Mouse (Mus musculus): ENCODE measurements around the gene Tet3. TPM values are rescaled to one million over a fixed set of nuclear protein-coding genes. Genes with fewer than 3 reads are reported as not detected.

The Tet3 gene
- polyA plus RNA-seq, 1 experiment from 2014 or later, result 45.1 TPM

GRCm38 (mm10) chr6:83370316-83370965 lies 88.4 kb downstream of the Tet3 start:
- no peaks in the 10 kb centered on the region for H3K9me3 ChIP-seq
- no peak overlapping the region for H3K27ac ChIP-seq (replicated peaks)
- 92% methylated on average over 21 of the region's 21 CpGs for WGBS
- H3K27me3 ChIP-seq (replicated peaks; ENCODE audit: low read depth, poor library complexity, severe bottlenecking), result no peaks in the 10 kb centered on the region
- no peak for DNase-seq (ENCODE audit: low spot score)
- no peak overlapping the region for H3K4me3 ChIP-seq
- peaks cover 98% of the 10 kb centered on the region for H3K36me3 ChIP-seq (replicated peaks)
- no peaks in the 10 kb centered on the region for H3K4me1 ChIP-seq

- WGBS, result 87% methylated on average over 12 of the region's 12 CpGs
- H3K4me1 ChIP-seq, result 0 out of 2 replicates have a peak, but pooled peaks cover 5% of the 10 kb centered on the region
Observed at GRCm38 (mm10) chr6:83363075-83363474, 95.8 kb downstream of the Tet3 start.

GRCm38 (mm10) chr6:83361523-83362248 lies 97.2 kb downstream of the Tet3 start:
- Histone ChIP-seq H3K9me3 (no peaks in the 10 kb centered on the region), H3K4me1 (0 out of 2 replicates have a peak, but pooled peaks cover 5% of the 10 kb centered on the region), H3K27me3 (replicated peaks; ENCODE audit: low read depth, poor library complexity, severe bottlenecking) (no peaks in the 10 kb centered on the region), H3K36me3 (replicated peaks) (peaks cover 88% of the 10 kb centered on the region), H3K27ac (replicated peaks) (no peak overlapping the region), H3K4me3 (no peak overlapping the region)
- DNase-seq (ENCODE audit: low spot score), result no peak
- 76% methylated on average over 11 of the region's 11 CpGs for WGBS

More at GRCm38 (mm10) chr6:83363075-83363474, 95.8 kb downstream of the Tet3 start:
- H3K27ac ChIP-seq (replicated peaks), result no peak overlapping the region
- no peak overlapping the region for H3K4me3 ChIP-seq
- H3K36me3 ChIP-seq (replicated peaks), result peaks cover 90% of the 10 kb centered on the region
- DNase-seq (ENCODE audit: low spot score), result no peak
- H3K9me3 ChIP-seq, result no peaks in the 10 kb centered on the region
- no peaks in the 10 kb centered on the region for H3K27me3 ChIP-seq (replicated peaks; ENCODE audit: low read depth, poor library complexity, severe bottlenecking)

DNA sequence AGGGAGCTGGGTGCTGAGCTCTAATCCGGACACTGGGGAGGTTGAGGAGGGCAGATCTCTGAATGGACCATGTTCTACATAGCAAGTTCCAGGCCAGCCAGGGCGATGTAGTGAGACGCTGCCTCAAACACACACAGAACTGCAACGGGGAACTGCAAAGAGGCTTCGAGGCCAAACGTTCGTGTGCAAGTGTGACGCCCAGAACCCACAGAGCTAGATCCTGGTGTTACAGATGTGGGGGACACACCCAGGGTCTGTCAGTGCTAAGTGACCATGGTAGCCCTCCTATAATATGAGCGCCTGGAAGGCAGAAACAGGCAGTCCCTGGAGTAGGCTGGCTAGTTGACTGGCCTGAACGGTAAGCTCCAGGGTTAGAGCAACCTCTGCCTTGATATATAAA lies 101.4 kb downstream of the Tet3 start:
- peaks cover 92% of the 10 kb centered on the region for H3K36me3 ChIP-seq (replicated peaks)
- DNase-seq (ENCODE audit: low spot score), result no peak
- H3K27ac ChIP-seq (replicated peaks), result no peak overlapping the region
- H3K27me3 ChIP-seq (replicated peaks; ENCODE audit: low read depth, poor library complexity, severe bottlenecking), result no peaks in the 10 kb centered on the region
- no peaks in the 10 kb centered on the region for H3K9me3 ChIP-seq
- 97% methylated on average over 10 of the region's 10 CpGs for WGBS
- no peak overlapping the region for H3K4me3 ChIP-seq
- 0 out of 2 replicates have a peak, but pooled peaks cover 5% of the 10 kb centered on the region for H3K4me1 ChIP-seq

DNA sequence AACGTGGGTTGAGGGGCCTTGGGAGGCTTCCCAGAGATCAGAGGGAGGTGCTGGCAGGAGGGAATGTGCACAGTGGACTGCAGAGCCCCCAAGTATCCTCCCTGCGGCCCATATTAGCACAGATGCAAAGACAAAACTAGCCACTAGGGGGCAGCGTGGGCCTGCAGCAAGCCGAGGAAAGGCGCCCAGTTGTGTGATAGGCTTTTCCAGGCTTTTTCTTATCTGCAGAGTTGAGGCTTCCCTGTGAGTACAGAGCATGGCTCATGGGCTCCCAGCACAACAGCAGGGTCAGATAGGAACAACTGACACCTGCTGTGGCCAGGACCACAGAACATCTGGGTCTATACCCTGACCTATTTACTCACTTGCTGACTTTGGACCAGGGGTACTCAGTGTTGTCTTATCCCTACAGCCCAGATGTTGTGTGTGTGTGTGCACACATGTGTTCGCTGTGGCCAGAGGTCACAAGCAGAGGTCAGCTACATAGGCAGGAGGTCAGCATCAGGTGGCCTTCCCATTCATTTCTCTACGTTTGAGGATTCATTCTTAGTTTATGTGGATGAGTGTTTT lies 102.2 kb downstream of the Tet3 start:
- no peaks in the 10 kb centered on the region for H3K27me3 ChIP-seq (replicated peaks; ENCODE audit: low read depth, poor library complexity, severe bottlenecking)
- 20% methylated on average over 7 of the region's 7 CpGs for WGBS
- H3K27ac ChIP-seq (replicated peaks), result no peak overlapping the region
- H3K36me3 ChIP-seq (replicated peaks), result peaks cover 91% of the 10 kb centered on the region
- H3K4me3 ChIP-seq, result no peak overlapping the region
- peak; percentile 86 for DNase-seq (ENCODE audit: low spot score)
- 0 out of 2 replicates have a peak, but pooled peaks cover 3% of the 10 kb centered on the region for H3K4me1 ChIP-seq
- H3K9me3 ChIP-seq, result no peaks in the 10 kb centered on the region

DNA sequence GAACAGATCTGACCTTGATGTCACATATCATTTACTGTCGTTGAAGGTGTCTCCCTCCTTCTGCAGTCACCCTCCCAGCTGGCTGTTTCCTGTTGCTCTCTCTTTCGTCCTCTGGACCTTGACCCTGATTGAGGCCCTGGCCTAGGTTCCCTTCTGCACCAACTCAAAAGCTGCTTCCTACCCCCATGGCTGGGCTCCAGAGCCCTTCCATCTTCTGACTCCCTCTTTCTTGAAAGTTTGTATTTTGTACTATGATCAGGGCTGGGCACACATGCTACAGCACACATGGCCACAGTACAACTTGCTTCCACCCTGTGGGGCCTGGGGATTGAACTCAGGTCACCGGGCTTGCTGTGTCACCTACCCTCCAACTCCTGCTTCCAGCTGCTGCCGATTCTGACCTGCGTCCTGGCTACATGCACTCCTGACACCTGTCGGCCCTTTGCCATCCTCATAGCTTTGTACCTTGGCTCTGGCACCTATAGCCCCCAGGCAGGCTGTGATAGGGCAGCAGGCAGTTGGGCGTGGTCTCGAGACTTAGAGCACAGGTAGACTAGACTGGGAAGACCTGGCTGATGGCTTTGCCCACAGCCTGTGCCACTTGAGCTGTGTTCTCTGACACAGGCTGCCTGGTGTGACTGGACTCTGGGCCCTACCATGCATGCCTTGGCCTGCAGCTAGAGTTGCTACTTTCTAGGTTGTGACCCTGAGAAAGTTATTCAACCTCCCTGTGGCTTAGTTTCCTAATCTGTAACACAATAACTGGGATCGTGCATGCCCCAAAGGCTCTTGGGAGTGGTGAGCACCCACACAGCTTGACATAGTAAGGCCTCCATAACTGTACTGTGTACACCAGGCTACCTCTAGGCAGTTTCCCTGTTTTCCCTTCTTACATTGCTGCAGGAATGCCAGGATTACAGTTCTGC lies 103.8 kb downstream of the Tet3 start:
- Histone ChIP-seq H3K4me3 (no peak overlapping the region), H3K9me3 (no peaks in the 10 kb centered on the region), H3K36me3 (replicated peaks) (peaks cover 81% of the 10 kb centered on the region), H3K27ac (replicated peaks) (no peak overlapping the region), H3K27me3 (replicated peaks; ENCODE audit: low read depth, poor library complexity, severe bottlenecking) (no peaks in the 10 kb centered on the region), H3K4me1 (peaks cover 12% of the 10 kb centered on the region)
- WGBS, result 83% methylated on average over 9 of the region's 9 CpGs
- DNase-seq (ENCODE audit: low spot score), result no peak

- WGBS, result 94% methylated on average over 24 of the region's 24 CpGs
- peaks cover 26% of the 10 kb centered on the region for H3K4me1 ChIP-seq
- no peaks in the 10 kb centered on the region for H3K9me3 ChIP-seq
- peaks cover 61% of the 10 kb centered on the region for H3K36me3 ChIP-seq (replicated peaks)
- no peak overlapping the region for H3K27ac ChIP-seq (replicated peaks)
- no peak overlapping the region for H3K4me3 ChIP-seq
- no peak for DNase-seq (ENCODE audit: low spot score)
- no peaks in the 10 kb centered on the region for H3K27me3 ChIP-seq (replicated peaks; ENCODE audit: low read depth, poor library complexity, severe bottlenecking)
Observed at GRCm38 (mm10) chr6:83352666-83353410, 106.0 kb downstream of the Tet3 start.

- H3K27me3 ChIP-seq (replicated peaks; ENCODE audit: low read depth, poor library complexity, severe bottlenecking), result no peaks in the 10 kb centered on the region
- peak overlapping the region; percentile 19; the same call in 1 of the 2 replicates for H3K27ac ChIP-seq (replicated peaks)
- no peaks in the 10 kb centered on the region for H3K9me3 ChIP-seq
- H3K4me1 ChIP-seq, result peaks cover 26% of the 10 kb centered on the region
- DNase-seq (ENCODE audit: low spot score), result no peak
- WGBS, result 84% methylated on average over 7 of the region's 7 CpGs
- peaks cover 53% of the 10 kb centered on the region for H3K36me3 ChIP-seq (replicated peaks)
- no peak overlapping the region for H3K4me3 ChIP-seq
Observed at GRCm38 (mm10) chr6:83351490-83352160, 107.3 kb downstream of the Tet3 start.

DNA sequence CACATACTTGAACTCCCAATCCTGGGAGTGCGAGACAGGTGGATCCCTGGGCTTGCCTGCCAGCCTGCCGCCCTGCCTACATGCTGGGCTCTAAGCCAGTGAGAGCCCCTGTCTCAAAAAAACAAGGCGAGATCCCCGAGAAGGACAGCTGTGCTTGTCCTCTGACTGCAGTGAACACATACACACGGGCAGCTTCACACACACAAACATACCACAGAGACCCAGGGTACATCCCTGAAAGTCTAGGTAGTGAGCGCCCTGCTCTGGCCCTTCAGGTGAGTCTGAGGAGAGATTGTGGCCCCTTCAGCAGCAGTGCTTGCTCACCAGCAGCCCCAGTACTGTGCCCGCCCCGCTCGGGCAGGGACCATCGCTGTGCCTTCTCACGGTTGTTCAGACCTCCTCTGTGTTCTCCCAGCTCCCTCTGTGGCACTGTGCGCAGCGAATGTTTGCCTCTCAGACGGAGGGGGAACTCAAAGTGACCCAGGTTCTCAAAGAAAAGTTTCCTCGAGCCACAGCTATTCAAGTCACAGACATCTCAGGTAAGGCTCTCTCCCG lies 108.0 kb downstream of the Tet3 start:
- no peak overlapping the region; the same call in 1 of the 2 replicates for H3K4me3 ChIP-seq
- H3K27ac ChIP-seq (replicated peaks), result peak overlapping the region; percentile 94
- 90% methylated on average over 16 of the region's 16 CpGs for WGBS

GRCm38 (mm10) chr6:83350172-83350571 lies 108.7 kb downstream of the Tet3 start:
- Histone ChIP-seq H3K4me1 (peaks cover 26% of the 10 kb centered on the region), H3K27me3 (replicated peaks; ENCODE audit: low read depth, poor library complexity, severe bottlenecking) (no peaks in the 10 kb centered on the region), H3K27ac (replicated peaks) (peak overlapping the region; percentile 94), H3K9me3 (no peaks in the 10 kb centered on the region), H3K36me3 (replicated peaks) (peaks cover 44% of the 10 kb centered on the region), H3K4me3 (peak overlapping the region; percentile 96)
- WGBS, result 84% methylated on average over 7 of the region's 7 CpGs
- no peak for DNase-seq (ENCODE audit: low spot score)

More for the DNA sequence above, 108.0 kb downstream of the Tet3 start:
- H3K4me1 ChIP-seq, result peaks cover 26% of the 10 kb centered on the region
- peaks cover 49% of the 10 kb centered on the region for H3K36me3 ChIP-seq (replicated peaks)
- no peaks in the 10 kb centered on the region for H3K27me3 ChIP-seq (replicated peaks; ENCODE audit: low read depth, poor library complexity, severe bottlenecking)
- H3K9me3 ChIP-seq, result no peaks in the 10 kb centered on the region
- no peak for DNase-seq (ENCODE audit: low spot score)
